Mouse (Mus musculus): ENCODE results near the gene Ypel2. TPM values are rescaled to one million over a fixed set of nuclear protein-coding genes. Genes with fewer than 3 reads are reported as not detected.

Gene Ypel2
- polyA plus RNA-seq, 1 experiment: 1.5 TPM

- no peak overlapping the region for H3ac ChIP-seq (ENCODE audit: control insufficient read depth, insufficient read length)
- no peaks in the 10 kb centered on the region for H3K79me2 ChIP-seq (ENCODE audit: control insufficient read depth, insufficient read depth)
- TF ChIP-seq SRF (IDR thresholded peaks at IDR 0.05; ENCODE audit: control insufficient read depth, insufficient read length, low read depth): no peak
- TF ChIP-seq E2F4 (IDR thresholded peaks at IDR 0.05; ENCODE audit: insufficient read depth): no peak
- TF ChIP-seq USF1 (IDR thresholded peaks at IDR 0.05; ENCODE audit: low read depth): no peak
- H3K4me2 ChIP-seq (ENCODE audit: low read depth): no peak overlapping the region
- no peaks in the 10 kb centered on the region for H3K27me3 ChIP-seq (ENCODE audit: control insufficient read depth, insufficient read depth, insufficient read length)
- H3K4me3 ChIP-seq: no peak overlapping the region
- no peaks in the 10 kb centered on the region for H3K36me3 ChIP-seq (ENCODE audit: control insufficient read depth, insufficient read depth)
Observed at GRCm38 (mm10) chr11:86962362-86962761, 31.1 kb downstream of the Ypel2 start.

- H3K79me2 ChIP-seq (ENCODE audit: control insufficient read depth, insufficient read depth): no peaks in the 10 kb centered on the region
- no peaks in the 10 kb centered on the region for H3K36me3 ChIP-seq (ENCODE audit: control insufficient read depth, insufficient read depth)
- H3K4me3 ChIP-seq: no peak overlapping the region
- no peaks in the 10 kb centered on the region for H3K27me3 ChIP-seq (ENCODE audit: control insufficient read depth, insufficient read depth, insufficient read length)
- no peak overlapping the region for H3K4me2 ChIP-seq (ENCODE audit: low read depth)
- TF ChIP-seq USF1 (IDR thresholded peaks at IDR 0.05; ENCODE audit: low read depth): no peak
- peak in 1 of 3 experiments; percentile 21 for TF ChIP-seq MYOD1 (IDR thresholded peaks at IDR 0.05; ENCODE audit: control insufficient read depth in 1 of 3, insufficient read length in 2 of 3, low read depth in 2 of 3)
- H3ac ChIP-seq (ENCODE audit: control insufficient read depth, insufficient read length): no peak overlapping the region
Observed at GRCm38 (mm10) chr11:86961510-86962303, 31.8 kb downstream of the Ypel2 start.

- Histone ChIP-seq H3K27me3 (ENCODE audit: control insufficient read depth, insufficient read depth, insufficient read length) (no peaks in the 10 kb centered on the region), H3K36me3 (ENCODE audit: control insufficient read depth, insufficient read depth) (no peaks in the 10 kb centered on the region), H3K79me2 (ENCODE audit: control insufficient read depth, insufficient read depth) (no peaks in the 10 kb centered on the region), H3K4me2 (ENCODE audit: low read depth) (no peak overlapping the region), H3ac (ENCODE audit: control insufficient read depth, insufficient read length) (no peak overlapping the region), H3K4me3 (no peak overlapping the region)
- TF ChIP-seq USF1 (IDR thresholded peaks at IDR 0.05; ENCODE audit: low read depth) (no peak), TCF12 (IDR thresholded peaks at IDR 0.05; ENCODE audit: insufficient read depth, poor library complexity, severe bottlenecking) (no peak), MAX (IDR thresholded peaks at IDR 0.05; ENCODE audit: low read depth) (no peak)
Observed at GRCm38 (mm10) chr11:86960331-86960730, 33.2 kb downstream of the Ypel2 start.

- TF ChIP-seq POLR2A (IDR thresholded peaks at IDR 0.05; ENCODE audit: insufficient read length, low read depth): no peak
- TF ChIP-seq MYOD1 (IDR thresholded peaks at IDR 0.05; ENCODE audit: control insufficient read depth in 1 of 3, insufficient read length in 2 of 3, low read depth in 2 of 3): peak in 2 of 3 experiments; percentile 34 to 37
- TF ChIP-seq E2F4 (IDR thresholded peaks at IDR 0.05; ENCODE audit: insufficient read depth): no peak
- no peak for TF ChIP-seq MAX (IDR thresholded peaks at IDR 0.05; ENCODE audit: low read depth)
- Histone ChIP-seq H3K36me3 (ENCODE audit: control insufficient read depth, insufficient read depth) (no peaks in the 10 kb centered on the region), H3K4me2 (ENCODE audit: low read depth) (peak overlapping the region; percentile 22), H3K4me3 (no peak overlapping the region), H3K27me3 (ENCODE audit: control insufficient read depth, insufficient read depth, insufficient read length) (no peaks in the 10 kb centered on the region), H3ac (ENCODE audit: control insufficient read depth, insufficient read length) (no peak overlapping the region), H3K79me2 (ENCODE audit: control insufficient read depth, insufficient read depth) (no peaks in the 10 kb centered on the region)
Observed at GRCm38 (mm10) chr11:86958721-86959675, 34.5 kb downstream of the Ypel2 start.

- Histone ChIP-seq H3K4me2 (ENCODE audit: low read depth) (peak overlapping the region; percentile 16), H3K79me2 (ENCODE audit: control insufficient read depth, insufficient read depth) (no peaks in the 10 kb centered on the region), H3K4me3 (no peak overlapping the region)
Observed at GRCm38 (mm10) chr11:86958182-86958581, 35.3 kb downstream of the Ypel2 start.

GRCm38 (mm10) chr11:86956363-86956762 is 37.1 kb downstream of the Ypel2 start:
- H3K4me2 ChIP-seq (ENCODE audit: low read depth): no peak overlapping the region
- no peaks in the 10 kb centered on the region for H3K27me3 ChIP-seq (ENCODE audit: control insufficient read depth, insufficient read depth, insufficient read length)
- H3K4me3 ChIP-seq: no peak overlapping the region
- no peaks in the 10 kb centered on the region for H3K36me3 ChIP-seq (ENCODE audit: control insufficient read depth, insufficient read depth)
- H3K79me2 ChIP-seq (ENCODE audit: control insufficient read depth, insufficient read depth): no peaks in the 10 kb centered on the region
- TF ChIP-seq E2F4 (IDR thresholded peaks at IDR 0.05; ENCODE audit: insufficient read depth): no peak
- no peak for TF ChIP-seq TCF12 (IDR thresholded peaks at IDR 0.05; ENCODE audit: insufficient read depth, poor library complexity, severe bottlenecking)
- no peak for TF ChIP-seq TCF3 (IDR thresholded peaks at IDR 0.05; ENCODE audit: insufficient read length, low read depth)
- TF ChIP-seq MYOD1 (IDR thresholded peaks at IDR 0.05; ENCODE audit: control insufficient read depth in 1 of 3, insufficient read length in 2 of 3, low read depth in 2 of 3): no peak
- no peak for TF ChIP-seq CEBPB (IDR thresholded peaks at IDR 0.05; ENCODE audit: insufficient read depth, poor library complexity, severe bottlenecking)
- TF ChIP-seq POLR2A (IDR thresholded peaks at IDR 0.05; ENCODE audit: insufficient read length, low read depth): no peak
- no peak for TF ChIP-seq MAX (IDR thresholded peaks at IDR 0.05; ENCODE audit: low read depth)
- no peak for TF ChIP-seq MYOG (IDR thresholded peaks at IDR 0.05; ENCODE audit: control insufficient read depth in 1 of 3, insufficient read depth in 1 of 3, insufficient read length in 2 of 3, low read depth in 2 of 3)
- TF ChIP-seq USF1 (IDR thresholded peaks at IDR 0.05; ENCODE audit: low read depth): no peak
- no peak for TF ChIP-seq SRF (IDR thresholded peaks at IDR 0.05; ENCODE audit: control insufficient read depth, insufficient read length, low read depth)
- no peak for TF ChIP-seq POLR2AphosphoS2 (IDR thresholded peaks at IDR 0.05; ENCODE audit: insufficient read length, low read depth)
- no peak for TF ChIP-seq REST (IDR thresholded peaks at IDR 0.05; ENCODE audit: insufficient read depth, insufficient read length)
- H3ac ChIP-seq (ENCODE audit: control insufficient read depth, insufficient read length): no peak overlapping the region

More at GRCm38 (mm10) chr11:86958182-86958581, 35.3 kb downstream of the Ypel2 start:
- no peak for TF ChIP-seq E2F4 (IDR thresholded peaks at IDR 0.05; ENCODE audit: insufficient read depth)
- TF ChIP-seq MAX (IDR thresholded peaks at IDR 0.05; ENCODE audit: low read depth): no peak
- Histone ChIP-seq H3ac (ENCODE audit: control insufficient read depth, insufficient read length) (no peak overlapping the region), H3K36me3 (ENCODE audit: control insufficient read depth, insufficient read depth) (no peaks in the 10 kb centered on the region), H3K27me3 (ENCODE audit: control insufficient read depth, insufficient read depth, insufficient read length) (no peaks in the 10 kb centered on the region)
